Mouse (Mus musculus) brown adipose tissue, adult 24 weeks (tissue): ENCODE results near the gene Pmel. TPM values are rescaled to one million over a fixed set of nuclear protein-coding genes. Genes with fewer than 3 reads are reported as not detected.
"Not testable (repeated sequence)": the region's sequence is repeated elsewhere in the genome, so short reads cannot be mapped to it uniquely, and the experiment has no call there.

Experiments
- H3K27ac ChIP-seq: fragments of 200-500 bp; replicated peaks from 2 replicates; pipeline ENCODE4 v1.5.1; 2012; ENCODE audit warnings: low read depth, mild to moderate bottlenecking, low read length
- H3K4me1 ChIP-seq: fragments of 200-500 bp; 2 replicates; pipeline ENCODE4 v1.6.1; 2012; ENCODE audit warnings: low read length, mixed read lengths; ENCODE audit not compliant: control insufficient read depth, insufficient read depth, insufficient read length
- H3K4me3 ChIP-seq: fragments of 200-500 bp; 2 replicates; pipeline ENCODE4 v1.5.1; 2012; ENCODE audit warnings: low read depth, mild to moderate bottlenecking, low read length, moderate library complexity; ENCODE audit not compliant: insufficient read depth
- polyA plus RNA-seq: library from polyadenylated mRNA; stranded (reverse); fragments of >200 nt; gene quantifications from 2 replicates; pipeline ENCODE4 v1.2.4, GENCODE M21; 2012; ENCODE audit not compliant: missing spikeins, insufficient read depth, insufficient read length

Gene Pmel
- polyA plus RNA-seq, 1 experiment: not detected

DNA sequence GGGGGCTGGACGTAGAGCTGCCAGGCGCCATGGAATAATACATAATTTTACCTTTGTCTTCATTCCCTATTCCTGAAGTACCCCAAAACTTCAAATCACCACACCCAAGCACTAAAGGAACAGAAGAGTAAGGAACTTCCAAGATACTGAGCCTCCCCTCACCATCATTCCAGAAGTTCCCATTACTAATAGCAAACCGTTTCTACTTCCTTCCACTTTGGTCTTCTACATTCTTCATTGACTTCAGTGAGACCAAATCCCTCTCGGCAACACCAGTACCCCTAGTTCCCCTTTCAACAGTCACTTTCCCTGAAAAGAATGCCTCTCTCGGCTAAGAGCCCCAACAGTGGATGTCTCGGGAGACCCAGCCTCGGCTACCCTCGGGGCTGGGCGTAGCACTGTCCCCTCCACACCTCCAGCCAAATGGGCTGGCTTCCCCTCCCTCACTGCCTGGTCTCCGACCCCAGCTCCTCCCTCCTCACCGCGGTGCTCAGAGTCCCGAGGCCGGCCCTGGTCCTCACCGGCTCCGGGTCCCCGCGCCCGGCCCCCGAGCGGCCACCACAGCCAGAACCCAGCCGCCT, 8.5 kb upstream of the Pmel start:
- H3K27ac ChIP-seq: peak overlapping the region; percentile 43
- peak overlapping the region; percentile 75 for H3K4me3 ChIP-seq
- H3K4me1 ChIP-seq: no peaks in the 10 kb centered on the region

DNA sequence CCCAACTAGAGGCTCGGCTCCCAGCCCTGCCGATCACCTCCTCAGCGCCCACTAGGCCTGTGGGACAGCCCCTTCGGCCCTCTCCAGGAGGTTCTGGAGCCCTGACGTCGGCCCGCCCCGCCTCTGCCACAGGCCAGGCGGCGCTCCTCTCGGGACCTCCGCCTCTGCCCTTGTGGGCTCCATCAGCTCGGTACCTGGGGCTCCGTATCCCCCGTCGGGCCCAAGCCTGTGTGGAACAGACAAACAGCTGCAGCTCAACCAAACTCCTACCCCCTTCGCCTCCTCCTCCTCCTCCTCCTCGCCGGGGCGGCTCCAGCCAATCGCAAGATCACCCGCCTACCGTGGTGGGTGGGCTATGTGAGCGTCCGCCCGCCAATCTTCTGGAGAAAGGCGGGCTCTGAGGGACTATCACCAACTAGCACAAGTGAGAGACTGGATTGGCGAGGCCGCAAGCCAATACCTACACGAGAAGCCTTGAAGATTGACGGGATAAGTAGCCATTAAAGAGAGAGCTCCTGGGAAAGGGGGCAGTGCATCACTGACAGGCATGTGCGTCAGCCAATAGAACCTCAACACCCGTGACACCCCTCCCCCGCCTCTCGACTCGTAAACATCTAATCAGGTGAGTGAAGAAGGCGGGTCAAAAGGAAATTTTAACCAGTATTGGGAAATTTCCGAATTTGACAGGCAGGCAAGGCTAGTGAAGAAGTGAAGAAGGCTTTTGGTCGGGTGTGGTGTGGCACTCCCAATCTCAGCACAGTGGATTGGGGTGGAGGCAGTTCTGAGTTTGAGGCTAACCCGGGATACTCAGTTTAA, 7.8 kb upstream of the Pmel start, which contains the start of gene Rab5b:
TSS of gene Rab5b (minus strand) at position 273 of the 816 bp plus-strand sequence.
- Histone ChIP-seq H3K4me3 (peak within 1 kb of the TSS; percentile 75), H3K4me1 (no peaks in the 10 kb centered on the region), H3K27ac (peak within 1 kb of the TSS; percentile 55)

DNA sequence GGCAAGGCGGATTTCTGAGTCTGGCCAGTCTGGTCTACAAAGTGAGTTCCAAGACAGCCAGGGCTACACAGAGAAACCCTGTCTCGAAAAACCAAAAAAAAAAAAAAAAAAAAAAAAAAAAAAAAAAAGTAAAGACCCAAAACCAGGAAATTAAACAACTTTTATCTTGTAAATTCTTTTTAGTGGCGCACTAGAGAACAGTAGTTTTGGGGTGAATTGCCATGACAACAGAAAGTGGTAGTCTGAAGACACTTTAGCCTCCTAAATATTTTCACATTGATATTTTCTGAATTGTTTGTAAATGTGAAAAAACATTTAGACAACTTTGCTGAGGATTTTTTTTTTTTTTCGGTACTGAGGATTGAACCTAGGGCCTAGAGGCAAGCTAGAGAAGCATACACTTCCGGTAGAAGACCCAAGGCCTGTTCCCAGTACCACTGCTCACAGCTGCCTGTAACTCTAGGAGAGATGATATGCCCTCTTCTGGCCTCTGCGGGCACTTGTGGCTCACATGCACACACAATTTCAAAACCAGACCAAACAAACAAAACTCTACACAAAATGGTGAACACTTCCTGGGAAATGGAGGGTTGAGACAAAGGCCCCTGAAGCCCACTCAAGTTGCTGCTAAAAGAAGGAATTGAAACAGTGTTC, 6.8 kb upstream of the Pmel start:
- Histone ChIP-seq H3K4me3 (no peak overlapping the region; the same call in 1 of the 2 replicates), H3K27ac (no peak overlapping the region), H3K4me1 (no peaks in the 10 kb centered on the region)

DNA sequence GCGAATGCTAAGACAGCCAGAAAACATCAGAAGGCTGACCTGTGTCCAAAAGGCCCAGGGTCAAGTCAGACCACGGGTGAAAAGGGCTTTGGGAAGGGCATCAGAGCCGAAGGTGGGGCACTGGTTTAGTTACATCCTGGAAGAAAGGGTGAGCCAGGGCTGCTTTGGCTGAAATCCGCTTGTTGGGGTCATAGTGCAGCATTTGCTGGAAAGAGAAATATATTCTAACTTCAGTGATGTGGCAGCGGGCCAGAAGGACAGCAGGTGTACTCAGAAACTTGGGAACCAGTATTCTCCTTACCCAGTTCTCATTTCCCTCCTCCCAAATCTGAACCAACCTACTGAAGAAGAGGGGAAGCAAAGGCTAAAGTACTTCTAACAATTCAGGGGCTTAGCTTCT, 5.0 kb upstream of the Pmel start:
- Histone ChIP-seq H3K27ac (no peak overlapping the region), H3K4me3 (no peak overlapping the region), H3K4me1 (peaks cover 3% of the 10 kb centered on the region; the same call in 1 of the 2 replicates)

DNA sequence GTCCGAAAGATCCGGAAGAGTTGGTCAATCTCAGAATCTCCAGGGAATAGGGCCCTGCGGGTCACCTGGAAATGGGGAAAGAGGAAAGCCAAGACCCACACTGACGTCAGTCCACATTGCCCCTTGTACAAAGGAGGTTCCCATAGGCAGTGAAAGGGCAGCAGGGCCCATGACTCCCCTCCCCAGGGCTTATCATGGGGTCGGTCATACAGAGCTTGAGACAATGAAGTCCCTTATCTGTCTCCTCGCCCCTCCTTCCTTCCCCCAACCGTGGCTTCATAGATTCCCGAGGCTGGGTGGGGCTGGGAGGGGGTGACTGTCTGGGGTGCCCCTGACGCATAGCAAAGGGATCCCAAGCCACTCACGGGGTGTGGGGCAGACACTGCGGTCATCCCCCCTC, 4.4 kb upstream of the Pmel start:
- no peak overlapping the region for H3K4me3 ChIP-seq
- peaks cover 3% of the 10 kb centered on the region; the same call in 1 of the 2 replicates for H3K4me1 ChIP-seq
- no peak overlapping the region for H3K27ac ChIP-seq

DNA sequence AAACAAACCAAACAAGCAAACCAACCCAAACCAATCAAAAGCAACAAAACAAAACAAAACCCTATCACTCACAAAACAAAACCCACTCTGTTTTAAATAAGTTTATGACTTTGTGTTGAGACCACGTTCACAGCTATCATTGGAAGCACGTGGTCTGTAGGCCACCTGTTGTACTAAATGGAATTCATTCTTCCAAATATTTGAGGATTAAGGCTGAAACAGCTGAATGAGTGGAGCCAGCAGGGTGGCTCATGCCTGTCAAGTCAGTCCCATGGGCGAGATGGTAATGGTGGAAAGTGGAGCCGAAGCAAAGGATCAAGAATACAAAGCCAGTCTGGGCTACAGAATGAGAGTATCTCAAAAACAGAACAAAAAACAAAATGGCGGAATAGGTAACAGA, 3.3 kb upstream of the Pmel start:
- Histone ChIP-seq H3K4me3 (no peak overlapping the region), H3K27ac (no peak overlapping the region)

DNA sequence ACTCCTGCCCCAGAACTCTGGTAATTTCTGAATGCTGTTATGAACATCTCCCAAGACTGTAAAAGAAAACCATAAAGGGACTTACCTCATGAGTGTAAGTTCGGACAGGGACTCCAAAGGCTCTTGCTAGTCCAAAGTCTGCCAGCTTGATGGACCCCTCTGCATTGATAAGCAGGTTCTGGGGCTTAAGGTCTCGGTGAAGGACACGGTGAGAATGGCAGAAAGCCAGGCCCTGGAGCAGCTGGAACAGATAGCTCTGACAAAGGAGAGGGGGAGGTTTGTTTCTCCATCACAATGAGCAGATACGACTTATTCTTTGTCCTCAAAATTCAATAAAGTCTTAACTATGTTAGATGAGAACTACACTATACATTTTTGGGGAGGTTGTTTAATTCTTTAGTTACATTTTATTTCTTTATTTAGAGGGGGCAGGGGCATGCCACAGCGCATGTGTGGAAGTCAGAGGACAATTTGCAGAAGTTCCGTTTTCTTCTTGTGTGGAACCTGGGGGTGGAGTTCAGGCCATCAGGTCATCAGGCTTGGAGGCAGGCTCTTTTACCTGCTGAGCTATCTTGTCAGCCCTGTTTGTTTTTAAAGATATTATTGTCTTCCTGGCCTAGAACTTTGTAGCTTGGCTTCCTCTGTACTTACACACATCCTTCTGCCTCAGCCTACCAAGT, 1.5 kb upstream of the Pmel start:
- H3K4me1 ChIP-seq: peaks cover 6% of the 10 kb centered on the region; the same call in 1 of the 2 replicates
- no peak overlapping the region for H3K27ac ChIP-seq
- no peak overlapping the region for H3K4me3 ChIP-seq

More for the DNA sequence above, 3.3 kb upstream of the Pmel start:
- H3K4me1 ChIP-seq: peaks cover 6% of the 10 kb centered on the region; the same call in 1 of the 2 replicates

DNA sequence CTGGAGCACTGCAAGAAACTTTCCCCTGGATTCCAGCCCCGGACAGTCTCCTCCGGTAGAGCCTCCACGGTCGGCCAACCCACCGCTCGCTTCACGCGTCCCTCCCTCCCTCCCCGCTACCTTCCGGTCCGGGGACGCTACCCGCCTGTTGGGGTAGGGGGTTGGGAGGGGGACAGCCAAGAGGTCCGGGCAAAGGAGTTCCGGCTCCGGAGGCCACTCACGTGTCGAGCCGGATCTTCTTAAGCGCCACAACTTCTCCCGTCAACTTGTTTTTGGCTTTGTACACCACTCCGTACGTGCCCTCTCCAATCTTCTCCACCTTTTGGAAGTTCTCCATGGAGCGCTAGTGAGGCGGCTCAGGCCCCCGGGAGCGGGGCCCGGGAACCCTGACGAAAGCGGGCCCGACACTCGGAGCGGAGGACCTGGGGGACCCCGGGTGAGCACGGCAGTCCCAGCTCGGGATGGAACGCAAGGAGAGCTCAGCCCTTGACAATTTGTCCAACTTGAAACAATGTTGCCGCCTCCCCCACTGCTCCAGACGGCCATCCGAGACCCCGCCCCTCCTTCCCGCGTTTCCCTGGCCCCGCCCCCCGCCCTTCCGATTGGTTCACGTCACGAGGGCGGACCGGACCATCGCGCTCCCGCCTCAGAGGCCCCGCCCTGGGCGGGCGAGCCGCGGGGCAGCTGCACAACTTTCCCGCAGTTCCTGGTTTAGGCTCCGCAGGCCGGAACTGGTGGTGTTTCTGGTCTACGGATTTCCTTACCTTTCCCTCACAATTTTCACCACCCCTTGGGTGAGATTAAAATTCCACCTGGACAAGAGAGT, 709 bp downstream of the Pmel start, which contains the start of gene Cdk2:
TSS of gene Cdk2 (minus strand) at position 541 of the 826 bp plus-strand sequence.
- H3K4me1 ChIP-seq: peaks cover 6% of the 10 kb centered on the region; the same call in 1 of the 2 replicates
- peak within 1 kb of the TSS; percentile 98 for H3K4me3 ChIP-seq
- H3K27ac ChIP-seq: peak within 1 kb of the TSS; percentile 80

DNA sequence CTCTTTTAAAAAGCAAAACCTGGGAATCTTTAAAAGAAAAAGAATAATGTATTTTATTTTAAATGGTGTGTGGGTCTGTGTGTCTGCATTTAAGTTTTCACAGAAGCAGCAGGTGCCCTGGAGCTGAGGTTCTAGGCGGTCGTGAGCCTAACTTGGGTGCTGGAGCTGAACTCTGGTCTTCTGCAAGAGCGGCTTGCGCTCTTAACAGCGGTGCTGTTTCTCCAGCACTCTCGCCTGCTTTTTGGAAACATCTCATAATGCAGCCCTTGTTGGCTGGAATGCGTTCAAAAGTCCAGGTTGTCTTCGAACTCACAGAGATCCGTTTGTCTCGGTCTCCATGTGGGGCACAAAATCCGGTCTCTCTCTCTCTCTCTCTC, 1.3 kb downstream of the Pmel start:
- peak overlapping the region; percentile 50 for H3K4me3 ChIP-seq
- peaks cover 6% of the 10 kb centered on the region; the same call in 1 of the 2 replicates for H3K4me1 ChIP-seq
- peak overlapping the region; percentile 72 for H3K27ac ChIP-seq

DNA sequence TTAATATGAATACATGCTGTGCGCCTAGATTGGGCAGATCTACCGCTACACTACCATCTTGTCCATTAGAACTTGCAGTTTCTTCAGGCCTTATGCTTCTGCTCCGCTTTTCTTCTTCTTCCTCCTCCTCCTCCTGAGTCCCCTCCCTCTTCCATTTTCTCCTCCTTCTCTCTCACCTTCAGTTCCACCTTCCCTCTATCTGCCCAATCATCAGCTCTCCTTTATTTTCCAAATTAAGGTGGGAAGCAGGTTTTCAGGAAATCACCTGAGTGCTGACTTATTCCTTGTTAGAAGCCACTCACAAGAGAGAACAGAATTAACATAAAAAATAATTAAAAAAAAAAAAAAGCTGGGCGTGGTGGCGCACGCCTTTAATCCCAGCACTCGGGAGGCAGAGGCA, 7.3 kb downstream of the Pmel start:
- not testable (repeated sequence) for H3K4me3 ChIP-seq, H3K4me1 ChIP-seq, H3K27ac ChIP-seq

DNA sequence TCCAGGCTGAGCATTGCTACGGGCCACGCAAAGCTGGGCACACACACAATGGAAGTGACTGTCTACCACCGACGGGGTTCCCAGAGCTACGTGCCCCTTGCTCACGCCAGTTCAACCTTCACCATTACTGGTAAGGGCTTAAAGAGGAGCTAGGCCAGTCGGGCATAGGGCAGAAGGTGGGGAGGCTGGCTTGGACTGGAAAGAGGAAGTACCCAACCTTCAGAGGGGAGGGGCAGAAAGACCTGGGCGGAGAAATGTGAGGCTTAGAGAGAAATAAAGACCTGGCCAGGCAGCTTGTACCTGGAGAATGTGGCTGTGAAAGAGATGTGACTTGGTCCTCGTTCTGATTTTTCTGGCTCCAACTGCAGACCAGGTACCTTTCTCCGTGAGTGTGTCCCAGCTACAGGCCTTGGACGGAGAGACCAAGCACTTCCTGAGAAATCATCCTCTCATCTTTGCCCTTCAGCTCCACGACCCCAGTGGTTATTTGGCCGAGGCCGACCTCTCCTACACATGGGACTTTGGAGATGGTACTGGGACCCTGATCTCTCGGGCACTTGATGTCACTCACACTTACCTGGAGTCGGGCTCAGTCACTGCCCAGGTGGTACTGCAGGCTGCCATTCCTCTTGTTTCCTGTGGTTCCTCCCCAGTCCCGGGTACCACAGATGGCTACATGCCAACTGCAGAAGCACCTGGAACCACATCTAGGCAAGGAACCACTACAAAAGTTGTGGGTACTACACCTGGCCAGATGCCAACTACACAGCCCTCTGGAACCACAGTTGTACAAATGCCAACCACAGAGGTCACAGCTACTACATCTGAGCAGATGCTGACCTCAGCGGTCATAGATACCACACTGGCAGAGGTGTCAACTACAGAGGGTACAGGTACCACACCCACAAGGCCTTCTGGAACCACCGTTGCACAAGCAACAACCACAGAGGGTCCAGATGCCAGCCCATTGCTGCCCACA, 11.9 kb downstream of the Pmel start:
- Histone ChIP-seq H3K27ac (no peak overlapping the region), H3K4me1 (no peaks in the 10 kb centered on the region), H3K4me3 (no peak overlapping the region)

DNA sequence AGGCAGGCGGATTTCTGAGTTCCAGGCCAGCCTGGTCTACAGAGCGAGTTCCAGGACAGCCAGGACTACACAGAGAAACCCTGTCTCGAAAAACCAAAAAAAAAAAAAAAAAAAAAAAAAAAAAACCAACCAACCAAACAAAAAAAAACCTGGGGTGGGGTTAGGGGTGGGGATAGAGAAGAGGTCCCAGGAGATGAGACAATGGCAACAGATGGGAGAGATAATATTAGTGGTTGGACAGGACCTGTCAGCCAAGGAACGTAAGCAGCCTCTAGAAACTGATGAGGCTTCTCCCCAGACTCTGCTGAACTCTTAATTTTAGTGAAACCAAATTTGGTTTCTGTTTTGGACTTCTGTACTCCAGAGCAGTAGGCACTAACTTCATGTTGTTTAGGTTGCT, 21.5 kb downstream of the Pmel start:
- not testable (repeated sequence) for H3K4me1 ChIP-seq, H3K4me3 ChIP-seq, H3K27ac ChIP-seq

DNA sequence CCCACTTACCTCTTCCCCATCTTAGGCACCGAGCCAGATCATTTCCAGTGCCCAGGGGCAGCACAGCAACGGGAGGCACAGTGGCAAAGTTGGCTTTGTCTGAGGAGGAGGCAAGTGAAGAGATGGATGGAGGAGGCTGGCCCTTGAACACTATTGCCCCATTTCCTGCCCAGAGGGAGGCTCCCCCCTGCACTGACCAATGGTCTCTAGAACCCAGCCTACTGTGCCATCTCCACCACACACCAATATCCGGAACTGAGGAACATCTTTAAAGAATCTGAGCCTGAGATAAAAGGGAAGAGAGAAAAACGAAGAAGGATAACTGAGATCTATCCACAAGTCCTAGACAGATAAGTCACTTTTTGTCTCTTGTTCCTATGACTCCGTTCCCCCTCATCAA, 24.1 kb downstream of the Pmel start:
- H3K4me1 ChIP-seq: no peaks in the 10 kb centered on the region
- H3K4me3 ChIP-seq: no peak overlapping the region
- H3K27ac ChIP-seq: no peak overlapping the region
